Mouse (Mus musculus) liver, embryonic 15.5 days (tissue): Measurements from ENCODE around the gene Nipsnap1. TPM values are rescaled to one million over a fixed set of nuclear protein-coding genes. Genes with fewer than 3 reads are reported as not detected.

Source experiments
- ATAC-seq: fragments of 200-750 bp; cut with Nextera tagmentation; 2 replicates; pipeline ENCODE4 v1.8.0; 2017; ENCODE audit warnings: moderate number of reproducible peaks, mild to moderate bottlenecking, moderate library complexity; ENCODE audit not compliant: insufficient read depth
- H3K27ac ChIP-seq: fragments of 300-500 bp; sonication (generic); replicated peaks from 2 replicates; pipeline ENCODE4 v1.5.1; 2015; ENCODE audit warnings: mild to moderate bottlenecking, inconsistent platforms
- H3K27me3 ChIP-seq: fragments of 300-500 bp; sonication (generic); 2 replicates; pipeline ENCODE4 v1.6.1; 2015; ENCODE audit warnings: mild to moderate bottlenecking, inconsistent platforms
- H3K36me3 ChIP-seq: fragments of 300-500 bp; sonication (generic); replicated peaks from 2 replicates; pipeline ENCODE4 v1.6.1; 2015; ENCODE audit warnings: moderate library complexity, mild to moderate bottlenecking, inconsistent platforms
- H3K4me1 ChIP-seq: fragments of 300-500 bp; sonication (generic); replicated peaks from 2 replicates; pipeline ENCODE4 v1.6.1; 2015; ENCODE audit warnings: inconsistent platforms
- H3K4me2 ChIP-seq: fragments of 300-500 bp; sonication (generic); 2 replicates; pipeline ENCODE4 v1.6.1; 2015; ENCODE audit warnings: moderate library complexity, mild to moderate bottlenecking, inconsistent platforms
- H3K4me3 ChIP-seq: fragments of 300-500 bp; sonication (generic); replicated peaks from 2 replicates; pipeline ENCODE4 v1.5.1; 2015; ENCODE audit warnings: mild to moderate bottlenecking, inconsistent platforms
- H3K9ac ChIP-seq: fragments of 300-500 bp; sonication (generic); 2 replicates; pipeline ENCODE4 v1.6.1; 2015; ENCODE audit warnings: moderate library complexity, mild to moderate bottlenecking, inconsistent platforms
- H3K9me3 ChIP-seq: fragments of 300-500 bp; sonication (generic); replicated peaks from 2 replicates; pipeline ENCODE4 v1.6.1; 2016; ENCODE audit warnings: inconsistent platforms
- WGBS: fragments of 180-500 bp; shearing (Covaris S2); methylation state at CpG from one replicate; pipeline ENCODE4 v1.1.7; 2015; ENCODE audit warnings: mixed read lengths; ENCODE audit not compliant: insufficient replicate concordance; 5-methylcytosine and 5-hydroxymethylcytosine counted together
- polyA plus RNA-seq: library from polyadenylated mRNA; unstranded; fragments of >200 nt; fragmentation: Nextera tagmentation; extraction: Ambion mirVana; gene quantifications from 2 replicates; pipeline ENCODE4 v1.2.1, GENCODE M21; 2015

Nipsnap1 gene
- polyA plus RNA-seq, 1 experiment from 2014 or later, result 94.3 TPM

- Histone ChIP-seq H3K4me1 (peaks cover 21% of the 10 kb centered on the region), H3K27me3 (no peaks in the 10 kb centered on the region), H3K9me3 (no peaks in the 10 kb centered on the region), H3K36me3 (0 out of 2 replicates have a peak, but pooled peaks cover 4% of the 10 kb centered on the region), H3K9ac (peak overlapping the region; percentile 25; the same call in 1 of the 2 replicates), H3K4me2 (peak overlapping the region; percentile 82), H3K4me3 (peak overlapping the region; percentile 64), H3K27ac (peak overlapping the region; percentile 67)
- 11% methylated on average over 10 of the region's 10 CpGs for WGBS
- ATAC-seq, result peak; percentile 84
Observed at GRCm38 (mm10) chr11:4874551-4874950, 800 bp downstream of the Nipsnap1 start.

- H3K36me3 ChIP-seq, result 0 out of 2 replicates have a peak, but pooled peaks cover 7% of the 10 kb centered on the region
- H3K4me1 ChIP-seq, result peaks cover 10% of the 10 kb centered on the region; the same call in 1 of the 2 replicates
- WGBS, result 59% methylated on average over 4 of the region's 4 CpGs
- H3K4me3 ChIP-seq, result no peak overlapping the region
- H3K4me2 ChIP-seq, result no peak overlapping the region
- H3K27me3 ChIP-seq, result no peaks in the 10 kb centered on the region
- H3K9ac ChIP-seq, result no peak overlapping the region
- no peak overlapping the region for H3K27ac ChIP-seq
- H3K9me3 ChIP-seq, result no peaks in the 10 kb centered on the region
- ATAC-seq, result no peak
Observed at GRCm38 (mm10) chr11:4881087-4881486, 7.3 kb downstream of the Nipsnap1 start.

GRCm38 (mm10) chr11:4882892-4883627, 9.3 kb downstream of the Nipsnap1 start:
- peak overlapping the region; percentile 23; the same call in 1 of the 2 replicates for H3K4me3 ChIP-seq
- H3K4me1 ChIP-seq, result peaks cover 10% of the 10 kb centered on the region; the same call in 1 of the 2 replicates
- H3K4me2 ChIP-seq, result peak overlapping the region; percentile 36
- 0 out of 2 replicates have a peak, but pooled peaks cover 3% of the 10 kb centered on the region for H3K36me3 ChIP-seq
- peak; percentile 83 for ATAC-seq
- H3K9me3 ChIP-seq, result no peaks in the 10 kb centered on the region
- no peak overlapping the region for H3K9ac ChIP-seq
- H3K27ac ChIP-seq, result peak overlapping the region; percentile 66
- 55% methylated on average over 14 of the region's 14 CpGs for WGBS
- H3K27me3 ChIP-seq, result no peaks in the 10 kb centered on the region

DNA sequence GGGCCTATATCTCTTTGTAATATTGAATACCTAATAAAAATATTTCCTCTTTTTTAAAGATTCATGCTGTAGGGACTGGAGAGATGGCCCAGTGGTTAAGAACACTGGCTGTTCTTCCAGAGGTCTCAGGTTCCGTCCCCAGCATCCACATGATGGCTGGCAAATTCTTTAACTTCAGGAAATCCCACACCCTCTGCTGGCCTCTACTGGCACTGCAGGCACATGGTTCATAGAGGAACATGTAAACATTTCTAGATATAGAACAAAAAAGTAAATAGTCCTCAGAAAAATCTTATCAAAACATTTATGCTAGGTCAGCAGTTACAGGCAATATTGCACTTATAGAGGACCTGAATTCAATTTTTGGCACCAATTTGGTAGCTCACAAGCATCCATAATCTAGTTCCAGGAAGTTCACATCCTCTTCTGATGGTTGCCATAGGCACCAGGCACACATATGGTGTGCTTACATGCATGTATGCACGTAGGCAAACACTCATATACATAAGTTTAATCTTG, 11.7 kb downstream of the Nipsnap1 start:
- Histone ChIP-seq H3K36me3 (peaks cover 18% of the 10 kb centered on the region; the same call in 1 of the 2 replicates), H3K4me2 (no peak overlapping the region), H3K27me3 (no peaks in the 10 kb centered on the region), H3K27ac (no peak overlapping the region), H3K9ac (no peak overlapping the region), H3K9me3 (no peaks in the 10 kb centered on the region), H3K4me1 (peaks cover 7% of the 10 kb centered on the region; the same call in 1 of the 2 replicates), H3K4me3 (no peak overlapping the region)
- 41% methylated on average over 2 of the region's 2 CpGs for WGBS
- no peak for ATAC-seq

GRCm38 (mm10) chr11:4886987-4887386, 13.2 kb downstream of the Nipsnap1 start:
- Histone ChIP-seq H3K4me3 (no peak overlapping the region), H3K4me1 (peaks cover 3% of the 10 kb centered on the region; the same call in 1 of the 2 replicates), H3K27ac (no peak overlapping the region), H3K27me3 (no peaks in the 10 kb centered on the region), H3K9me3 (no peaks in the 10 kb centered on the region), H3K4me2 (no peak overlapping the region), H3K36me3 (peaks cover 28% of the 10 kb centered on the region), H3K9ac (no peak overlapping the region)
- 76% methylated on average over 3 of the region's 3 CpGs for WGBS
- no peak for ATAC-seq

GRCm38 (mm10) chr11:4894848-4895816, 21.4 kb downstream of the Nipsnap1 start, which contains the start of gene Thoc5:
Gene Thoc5 (plus strand): TSS chr11:4895320.
- Histone ChIP-seq H3K4me2 (peak within 1 kb of the TSS; percentile 94), H3K27ac (peak within 1 kb of the TSS; percentile 79), H3K9ac (peak within 1 kb of the TSS; percentile 73), H3K4me1 (peaks cover 11% of the 10 kb centered on the region), H3K4me3 (peak within 1 kb of the TSS; percentile 92), H3K36me3 (peaks cover 23% of the 10 kb centered on the region), H3K27me3 (no peaks in the 10 kb centered on the region), H3K9me3 (no peaks in the 10 kb centered on the region)
- WGBS, result 2% methylated on average over 52 of the region's 52 CpGs
- ATAC-seq, result peak; percentile 87

GRCm38 (mm10) chr11:4900437-4900836, 26.7 kb downstream of the Nipsnap1 start:
- ATAC-seq, result no peak
- no peak overlapping the region for H3K9ac ChIP-seq
- H3K36me3 ChIP-seq, result peaks cover 38% of the 10 kb centered on the region
- no peaks in the 10 kb centered on the region for H3K9me3 ChIP-seq
- H3K4me2 ChIP-seq, result no peak overlapping the region
- no peak overlapping the region for H3K4me3 ChIP-seq
- no peaks in the 10 kb centered on the region for H3K27me3 ChIP-seq
- H3K27ac ChIP-seq, result no peak overlapping the region
- 61% methylated on average over 5 of the region's 5 CpGs for WGBS
- peaks cover 8% of the 10 kb centered on the region for H3K4me1 ChIP-seq

DNA sequence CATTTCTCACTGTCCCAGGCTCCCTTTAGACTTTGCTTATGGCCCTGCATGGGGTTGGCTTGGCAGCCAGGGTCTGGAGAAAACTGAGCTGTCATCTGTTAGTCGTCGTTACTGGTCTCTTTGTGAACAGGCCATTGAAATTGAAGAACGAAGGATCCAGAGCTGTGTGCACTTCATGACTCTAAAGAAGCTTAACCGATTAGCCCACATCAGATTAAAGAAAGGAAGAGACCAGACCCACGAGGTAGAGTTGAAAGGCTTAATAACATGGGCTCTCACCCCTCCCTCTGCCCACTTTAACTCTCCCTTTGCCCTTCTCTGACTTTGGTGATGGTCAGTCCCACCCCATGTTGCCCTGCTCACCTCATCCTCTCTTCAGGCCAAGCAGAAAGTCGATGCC, 28.2 kb downstream of the Nipsnap1 start:
- H3K27me3 ChIP-seq, result no peaks in the 10 kb centered on the region
- no peak overlapping the region for H3K4me3 ChIP-seq
- no peak for ATAC-seq
- H3K27ac ChIP-seq, result no peak overlapping the region
- H3K9ac ChIP-seq, result no peak overlapping the region
- no peaks in the 10 kb centered on the region for H3K4me1 ChIP-seq
- peaks cover 44% of the 10 kb centered on the region for H3K36me3 ChIP-seq
- WGBS, result 72% methylated on average over 6 of the region's 6 CpGs
- H3K4me2 ChIP-seq, result no peak overlapping the region
- H3K9me3 ChIP-seq, result no peaks in the 10 kb centered on the region

- no peaks in the 10 kb centered on the region for H3K9me3 ChIP-seq
- ATAC-seq, result no peak
- no peak overlapping the region for H3K9ac ChIP-seq
- 82% methylated on average over 6 of the region's 6 CpGs for WGBS
- H3K4me1 ChIP-seq, result no peaks in the 10 kb centered on the region
- no peak overlapping the region for H3K27ac ChIP-seq
- no peak overlapping the region for H3K4me2 ChIP-seq
- H3K36me3 ChIP-seq, result peaks cover 53% of the 10 kb centered on the region
- no peaks in the 10 kb centered on the region for H3K27me3 ChIP-seq
- no peak overlapping the region for H3K4me3 ChIP-seq
Observed at GRCm38 (mm10) chr11:4906231-4906630, 32.5 kb downstream of the Nipsnap1 start.

- no peak overlapping the region for H3K9ac ChIP-seq
- no peaks in the 10 kb centered on the region for H3K9me3 ChIP-seq
- no peaks in the 10 kb centered on the region for H3K4me1 ChIP-seq
- ATAC-seq, result no peak
- no peaks in the 10 kb centered on the region for H3K27me3 ChIP-seq
- H3K27ac ChIP-seq, result no peak overlapping the region
- H3K4me2 ChIP-seq, result no peak overlapping the region
- H3K36me3 ChIP-seq, result peaks cover 66% of the 10 kb centered on the region
- WGBS, result 45% methylated on average over 1 of the region's 1 CpGs
- no peak overlapping the region for H3K4me3 ChIP-seq
Observed at GRCm38 (mm10) chr11:4916068-4916467, 42.3 kb downstream of the Nipsnap1 start.
